Mouse (Mus musculus): ENCODE measurements around the gene Cmss1.
A peak's percentile ranks its signal among the peaks of the same experiment; 100 is the strongest.

Cmss1 gene

GRCm38 (mm10) chr16:57280221-57281217 is 326.1 kb downstream of the Cmss1 start:
- no peak for DNase-seq

GRCm38 (mm10) chr16:57278976-57279626 is 327.6 kb downstream of the Cmss1 start:
- DNase-seq, result no peak

GRCm38 (mm10) chr16:57269751-57270150 is 336.9 kb downstream of the Cmss1 start:
- no peak for DNase-seq

GRCm38 (mm10) chr16:57268058-57268841 is 338.4 kb downstream of the Cmss1 start:
- no peak for DNase-seq

DNA sequence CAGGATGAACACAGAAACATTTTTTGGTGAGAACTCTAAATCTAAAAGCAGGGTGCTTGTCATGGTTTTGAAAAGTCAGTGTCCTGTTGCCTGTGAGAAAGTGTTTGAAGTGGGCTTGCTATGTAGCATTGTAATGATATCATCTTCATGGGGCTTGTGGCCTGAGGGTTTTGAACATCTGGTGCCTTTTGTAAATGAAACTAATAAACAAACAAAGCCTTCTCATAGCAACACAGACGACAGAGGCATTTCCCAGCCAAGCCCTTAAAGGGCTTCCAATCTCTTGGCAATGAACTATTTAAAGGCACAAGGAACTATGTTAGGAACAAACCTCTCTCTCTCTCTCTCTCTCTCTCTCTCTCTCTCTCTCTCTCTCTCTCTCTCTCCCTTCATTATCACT is 339.6 kb downstream of the Cmss1 start:
- DNase-seq, result peak; percentile 73

DNA sequence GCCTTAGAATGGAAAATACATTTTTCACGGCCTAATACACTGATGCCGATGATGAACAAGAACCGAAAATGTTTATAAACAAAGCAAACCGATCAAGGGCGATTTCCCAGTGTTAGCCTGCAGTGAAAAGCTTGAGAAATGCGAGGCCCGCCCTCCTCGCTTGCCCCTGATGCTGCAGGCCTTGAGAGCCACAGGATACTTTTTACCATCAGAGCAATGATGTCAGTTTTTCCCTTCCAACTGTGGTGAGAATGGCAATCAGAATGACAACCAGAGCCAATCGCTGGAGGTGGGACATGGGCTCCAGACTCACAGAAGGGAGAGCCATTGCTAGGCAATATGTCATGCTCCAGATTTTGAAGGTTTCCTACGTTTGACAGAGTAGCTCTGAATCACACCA is 346.5 kb downstream of the Cmss1 start:
- DNase-seq, result no peak

GRCm38 (mm10) chr16:57259356-57260083 is 347.1 kb downstream of the Cmss1 start:
- DNase-seq, result no peak

Data from lung, postnatal 36 days (tissue).